Mouse (Mus musculus) brain, embryonic 14.5 days (tissue): ENCODE results near the gene Hoxa13.

Experiments used
- CTCF ChIP-seq: fragments of 200-500 bp; IDR thresholded peaks from 2 replicates; pipeline ENCODE4 v1.5.1; 2012; ENCODE audit warnings: inconsistent platforms, mild to moderate bottlenecking, moderate library complexity, borderline replicate concordance; ENCODE audit not compliant: insufficient read depth, insufficient read length; ENCODE audit errors: extremely low read depth
- POLR2A ChIP-seq: fragments of 200-500 bp; IDR thresholded peaks from 2 replicates; pipeline ENCODE4 v1.6.1; 2012; ENCODE audit warnings: mild to moderate bottlenecking, inconsistent platforms, borderline replicate concordance; ENCODE audit not compliant: poor library complexity, insufficient read depth, insufficient read length, severe bottlenecking; ENCODE audit errors: extremely low read depth

DNA sequence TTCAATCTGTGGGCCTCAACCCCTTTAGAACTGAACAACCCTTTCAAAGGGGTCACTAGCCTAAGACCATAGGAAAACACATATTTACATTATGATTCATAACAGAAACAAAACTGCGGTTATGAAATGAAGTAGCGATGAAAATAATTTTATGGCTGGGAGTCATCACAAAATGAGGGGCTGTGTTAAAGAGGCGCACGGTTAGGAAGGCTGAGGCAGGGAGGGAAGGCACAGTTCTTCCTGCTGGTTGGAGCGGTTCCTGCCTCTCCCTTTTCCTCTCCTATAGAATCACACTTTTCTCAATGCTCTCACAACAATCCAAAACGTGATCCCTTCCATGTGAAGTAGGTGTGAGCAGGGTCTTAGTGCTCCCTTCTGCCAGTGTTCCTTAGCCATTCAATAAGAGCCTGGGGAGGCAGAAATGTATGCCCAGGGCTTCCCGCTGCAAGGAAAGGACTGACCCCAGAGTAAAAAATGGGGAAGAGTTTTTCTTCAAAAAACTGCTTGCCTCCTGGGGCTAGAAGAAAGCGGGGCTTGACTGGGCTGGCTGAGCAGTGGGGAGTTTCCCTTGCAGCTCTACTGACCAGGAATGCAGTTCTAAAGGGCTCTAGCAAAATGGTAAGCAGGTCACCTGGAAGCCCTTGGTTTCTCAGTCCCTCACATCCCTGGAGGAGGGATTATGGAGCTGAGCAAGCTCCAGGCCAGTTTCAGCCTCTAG lies 15.0 kb upstream of the Hoxa13 start:
- TF ChIP-seq CTCF (no peak), POLR2A (no peak)
